Mouse (Mus musculus): ENCODE measurements around the gene Ssr1. TPM values are rescaled to one million over a fixed set of nuclear protein-coding genes. Genes with fewer than 3 reads are reported as not detected.

Ssr1 gene
- polyA plus RNA-seq, 1 experiment from 2014 or later: 162 TPM

GRCm38 (mm10) chr13:37969988-37970387, 24.0 kb downstream of the Ssr1 start:
- H3K36me3 ChIP-seq (ENCODE audit: control insufficient read depth, insufficient read depth, low read length): no peaks in the 10 kb centered on the region
- no peak for ATAC-seq (ENCODE audit: low read depth)

GRCm38 (mm10) chr13:37969337-37969736, 24.7 kb downstream of the Ssr1 start:
- Histone ChIP-seq H3K9me3 (ENCODE audit: control insufficient read depth, low read length) (no peaks in the 10 kb centered on the region), H3K4me1 (ENCODE audit: control insufficient read depth, insufficient read depth, low read length) (peaks cover 16% of the 10 kb centered on the region), H3K4me2 (ENCODE audit: low read depth, low read length) (no peak overlapping the region), H3K27me3 (replicated peaks; ENCODE audit: control insufficient read depth, insufficient read depth, low read length) (no peaks in the 10 kb centered on the region), H3K27ac (replicated peaks; ENCODE audit: low read depth, low read length) (no peak overlapping the region), H3K36me3 (ENCODE audit: control insufficient read depth, insufficient read depth, low read length) (no peaks in the 10 kb centered on the region), H3K4me3 (ENCODE audit: low read depth, low read length) (no peak overlapping the region), H3K9ac (ENCODE audit: low read depth, low read length) (no peak overlapping the region)
- peak; percentile 64 for DNase-seq (ENCODE audit: low spot score)
- no peak for ATAC-seq (ENCODE audit: low read depth)
- 10% methylated on average over 14 of the region's 14 CpGs for WGBS

More at GRCm38 (mm10) chr13:37969988-37970387, 24.0 kb downstream of the Ssr1 start:
- Histone ChIP-seq H3K4me3 (ENCODE audit: low read depth, low read length) (no peak overlapping the region), H3K4me2 (ENCODE audit: low read depth, low read length) (no peak overlapping the region), H3K9me3 (ENCODE audit: control insufficient read depth, low read length) (no peaks in the 10 kb centered on the region), H3K27me3 (replicated peaks; ENCODE audit: control insufficient read depth, insufficient read depth, low read length) (no peaks in the 10 kb centered on the region), H3K4me1 (ENCODE audit: control insufficient read depth, insufficient read depth, low read length) (peaks cover 12% of the 10 kb centered on the region), H3K27ac (replicated peaks; ENCODE audit: low read depth, low read length) (no peak overlapping the region), H3K9ac (ENCODE audit: low read depth, low read length) (no peak overlapping the region)
- 64% methylated on average over 8 of the region's 8 CpGs for WGBS
- DNase-seq (ENCODE audit: low spot score): no peak

GRCm38 (mm10) chr13:37967565-37967964, 26.5 kb downstream of the Ssr1 start:
- DNase-seq (ENCODE audit: low spot score): no peak
- peaks cover 24% of the 10 kb centered on the region for H3K4me1 ChIP-seq (ENCODE audit: control insufficient read depth, insufficient read depth, low read length)

GRCm38 (mm10) chr13:37967052-37967437, 27.0 kb downstream of the Ssr1 start:
- Histone ChIP-seq H3K9ac (ENCODE audit: low read depth, low read length) (no peak overlapping the region), H3K4me2 (ENCODE audit: low read depth, low read length) (peak overlapping the region; percentile 19), H3K4me3 (ENCODE audit: low read depth, low read length) (no peak overlapping the region), H3K27me3 (replicated peaks; ENCODE audit: control insufficient read depth, insufficient read depth, low read length) (no peaks in the 10 kb centered on the region), H3K36me3 (ENCODE audit: control insufficient read depth, insufficient read depth, low read length) (no peaks in the 10 kb centered on the region), H3K4me1 (ENCODE audit: control insufficient read depth, insufficient read depth, low read length) (peaks cover 24% of the 10 kb centered on the region), H3K27ac (replicated peaks; ENCODE audit: low read depth, low read length) (no peak overlapping the region), H3K9me3 (ENCODE audit: control insufficient read depth, low read length) (no peaks in the 10 kb centered on the region)
- WGBS: 20% methylated on average over 12 of the region's 12 CpGs
- DNase-seq (ENCODE audit: low spot score) (peak; percentile 86), ATAC-seq (ENCODE audit: low read depth) (peak; percentile 68)

More at GRCm38 (mm10) chr13:37967565-37967964, 26.5 kb downstream of the Ssr1 start:
- Histone ChIP-seq H3K27ac (replicated peaks; ENCODE audit: low read depth, low read length) (no peak overlapping the region), H3K9ac (ENCODE audit: low read depth, low read length) (no peak overlapping the region; the same call in 1 of the 2 replicates), H3K27me3 (replicated peaks; ENCODE audit: control insufficient read depth, insufficient read depth, low read length) (no peaks in the 10 kb centered on the region), H3K4me2 (ENCODE audit: low read depth, low read length) (peak overlapping the region; percentile 19), H3K36me3 (ENCODE audit: control insufficient read depth, insufficient read depth, low read length) (no peaks in the 10 kb centered on the region), H3K9me3 (ENCODE audit: control insufficient read depth, low read length) (no peaks in the 10 kb centered on the region), H3K4me3 (ENCODE audit: low read depth, low read length) (no peak overlapping the region)
- WGBS: 34% methylated on average over 10 of the region's 10 CpGs
- ATAC-seq (ENCODE audit: low read depth): no peak

- DNase-seq (ENCODE audit: low spot score): no peak
- no peaks in the 10 kb centered on the region for H3K36me3 ChIP-seq (ENCODE audit: control insufficient read depth, insufficient read depth, low read length)
- no peak for ATAC-seq (ENCODE audit: low read depth)
- no peaks in the 10 kb centered on the region for H3K27me3 ChIP-seq (replicated peaks; ENCODE audit: control insufficient read depth, insufficient read depth, low read length)
- H3K9ac ChIP-seq (ENCODE audit: low read depth, low read length): no peak overlapping the region
- peak overlapping the region; percentile 19; the same call in 1 of the 2 replicates for H3K4me2 ChIP-seq (ENCODE audit: low read depth, low read length)
- no peak overlapping the region for H3K27ac ChIP-seq (replicated peaks; ENCODE audit: low read depth, low read length)
- 66% methylated on average over 15 of the region's 15 CpGs for WGBS
- H3K4me3 ChIP-seq (ENCODE audit: low read depth, low read length): no peak overlapping the region
- no peaks in the 10 kb centered on the region for H3K9me3 ChIP-seq (ENCODE audit: control insufficient read depth, low read length)
- H3K4me1 ChIP-seq (ENCODE audit: control insufficient read depth, insufficient read depth, low read length): peaks cover 24% of the 10 kb centered on the region
These were observed 27.6 kb downstream of the Ssr1 start for GRCm38 (mm10) chr13:37966256-37967051.

- ATAC-seq (ENCODE audit: low read depth) (no peak), DNase-seq (ENCODE audit: low spot score) (no peak)
- H3K27me3 ChIP-seq (replicated peaks; ENCODE audit: control insufficient read depth, insufficient read depth, low read length): no peaks in the 10 kb centered on the region
- no peak overlapping the region for H3K27ac ChIP-seq (replicated peaks; ENCODE audit: low read depth, low read length)
- no peak overlapping the region for H3K4me2 ChIP-seq (ENCODE audit: low read depth, low read length)
- 47% methylated on average over 17 of the region's 17 CpGs for WGBS
- no peak overlapping the region for H3K4me3 ChIP-seq (ENCODE audit: low read depth, low read length)
- H3K9ac ChIP-seq (ENCODE audit: low read depth, low read length): no peak overlapping the region
- H3K4me1 ChIP-seq (ENCODE audit: control insufficient read depth, insufficient read depth, low read length): peaks cover 24% of the 10 kb centered on the region
- H3K9me3 ChIP-seq (ENCODE audit: control insufficient read depth, low read length): no peaks in the 10 kb centered on the region
- H3K36me3 ChIP-seq (ENCODE audit: control insufficient read depth, insufficient read depth, low read length): no peaks in the 10 kb centered on the region
These were observed 28.7 kb downstream of the Ssr1 start for GRCm38 (mm10) chr13:37965126-37965914.

- WGBS: 43% methylated on average over 20 of the region's 20 CpGs
- peaks cover 24% of the 10 kb centered on the region for H3K4me1 ChIP-seq (ENCODE audit: control insufficient read depth, insufficient read depth, low read length)
- peak overlapping the region; percentile 68 for H3K4me2 ChIP-seq (ENCODE audit: low read depth, low read length)
- ATAC-seq (ENCODE audit: low read depth) (no peak), DNase-seq (ENCODE audit: low spot score) (no peak)
- no peak overlapping the region for H3K27ac ChIP-seq (replicated peaks; ENCODE audit: low read depth, low read length)
- H3K27me3 ChIP-seq (replicated peaks; ENCODE audit: control insufficient read depth, insufficient read depth, low read length): no peaks in the 10 kb centered on the region
- peak overlapping the region; percentile 44 for H3K4me3 ChIP-seq (ENCODE audit: low read depth, low read length)
- H3K9ac ChIP-seq (ENCODE audit: low read depth, low read length): peak overlapping the region; percentile 65
- no peaks in the 10 kb centered on the region for H3K9me3 ChIP-seq (ENCODE audit: control insufficient read depth, low read length)
- no peaks in the 10 kb centered on the region for H3K36me3 ChIP-seq (ENCODE audit: control insufficient read depth, insufficient read depth, low read length)
These were observed 29.6 kb downstream of the Ssr1 start for GRCm38 (mm10) chr13:37964128-37965087.
